Mouse (Mus musculus) small intestine, adult 2 months (tissue): ENCODE measurements around the gene Gm14409. TPM values are rescaled to one million over a fixed set of nuclear protein-coding genes. Genes with fewer than 3 reads are reported as not detected.
"Not testable (repeated sequence)": the region's sequence is repeated elsewhere in the genome, so short reads cannot be mapped to it uniquely, and the experiment has no call there.

Source experiments
- H3K27ac ChIP-seq: fragments of 200-500 bp; 2 replicates; pipeline ENCODE4 v1.5.1; 2012; ENCODE audit warnings: low read depth, low read length, control low read depth, inconsistent platforms; ENCODE audit not compliant: insufficient read depth
- H3K27me3 ChIP-seq: fragments of 200-500 bp; 2 replicates; pipeline ENCODE4 v1.6.1; 2012; ENCODE audit warnings: mild to moderate bottlenecking, moderate library complexity, low read length, inconsistent platforms; ENCODE audit not compliant: control insufficient read depth, insufficient read depth
- H3K36me3 ChIP-seq: fragments of 200-500 bp; 2 replicates; pipeline ENCODE4 v1.6.1; 2012; ENCODE audit warnings: mild to moderate bottlenecking, low read length, control low read depth, inconsistent platforms; ENCODE audit not compliant: control insufficient read depth, insufficient read depth
- H3K4me1 ChIP-seq: fragments of 200-500 bp; 2 replicates; pipeline ENCODE4 v1.6.1; 2012; ENCODE audit warnings: low read length, inconsistent platforms, mixed read lengths; ENCODE audit not compliant: control insufficient read depth, insufficient read depth, insufficient read length
- H3K4me3 ChIP-seq: fragments of 200-500 bp; 2 replicates; pipeline ENCODE4 v1.5.1; 2012; ENCODE audit warnings: low read depth, mild to moderate bottlenecking, control low read depth, inconsistent platforms, low read length, moderate library complexity
- WGBS: fragments of 180-500 bp; shearing (Covaris S2); methylation state at CpG from one replicate; pipeline ENCODE4 v1.1.7; 2018; 5-methylcytosine and 5-hydroxymethylcytosine counted together
- polyA plus RNA-seq: library from polyadenylated mRNA; depleted of rRNA; stranded (reverse); fragments of >200 nt; gene quantifications from 2 replicates; pipeline ENCODE4 v1.2.3, GENCODE M21; 2012; rRNA removed

The Gm14409 gene
- polyA plus RNA-seq, result not detected in 2 replicates

GRCm38 (mm10) chr2:177266936-177267335 is at the start of gene Gm14409:
TSS of gene Gm14409 (minus strand) at chr2:177267036.
- not testable (repeated sequence) for H3K4me3 ChIP-seq, H3K27ac ChIP-seq, H3K27me3 ChIP-seq, H3K36me3 ChIP-seq, H3K4me1 ChIP-seq
- WGBS, result no CpG with 5 or more reads among the region's 2 CpGs

GRCm38 (mm10) chr2:177309627-177310026 is 42.8 kb upstream of the Gm14409 start:
- not testable (repeated sequence) for H3K4me1 ChIP-seq, H3K4me3 ChIP-seq, H3K27ac ChIP-seq, H3K27me3 ChIP-seq, H3K36me3 ChIP-seq
- 79% methylated on average over 4 of the region's 4 CpGs for WGBS

- WGBS, result no CpG with 5 or more reads among the region's 2 CpGs
- not testable (repeated sequence) for H3K36me3 ChIP-seq, H3K27ac ChIP-seq, H3K27me3 ChIP-seq, H3K4me1 ChIP-seq, H3K4me3 ChIP-seq
Observed at GRCm38 (mm10) chr2:177304980-177305379, 38.1 kb upstream of the Gm14409 start.

- H3K36me3 ChIP-seq, H3K27ac ChIP-seq, H3K4me3 ChIP-seq, H3K4me1 ChIP-seq, H3K27me3 ChIP-seq: not testable (repeated sequence)
- WGBS, result 21% methylated on average over 3 of the region's 3 CpGs
Observed at GRCm38 (mm10) chr2:177283701-177284100, 16.9 kb upstream of the Gm14409 start.

- H3K4me1 ChIP-seq, H3K27ac ChIP-seq, H3K4me3 ChIP-seq, H3K27me3 ChIP-seq, H3K36me3 ChIP-seq: not testable (repeated sequence)
- WGBS, result 71% methylated on average over 2 of the region's 2 CpGs
Observed at GRCm38 (mm10) chr2:177277754-177278153, 10.9 kb upstream of the Gm14409 start.

- not testable (repeated sequence) for H3K4me1 ChIP-seq, H3K4me3 ChIP-seq, H3K27ac ChIP-seq, H3K36me3 ChIP-seq, H3K27me3 ChIP-seq
- 74% methylated on average over 2 of the region's 2 CpGs for WGBS
Observed at GRCm38 (mm10) chr2:177272237-177272636, 5.4 kb upstream of the Gm14409 start.

- H3K36me3 ChIP-seq, H3K4me1 ChIP-seq, H3K27me3 ChIP-seq, H3K27ac ChIP-seq, H3K4me3 ChIP-seq: not testable (repeated sequence)
- 78% methylated on average over 2 of the region's 2 CpGs for whole genome bisulfite sequencing
Observed at GRCm38 (mm10) chr2:177247449-177247848, 19.4 kb downstream of the Gm14409 start.

- H3K36me3 ChIP-seq, H3K27me3 ChIP-seq, H3K27ac ChIP-seq, H3K4me1 ChIP-seq, H3K4me3 ChIP-seq: not testable (repeated sequence)
- WGBS, result 59% methylated on average over 2 of the region's 2 CpGs
Observed at GRCm38 (mm10) chr2:177230461-177230860, 36.4 kb downstream of the Gm14409 start.

Other genes with a start within 250 kb of the Gm14409 start
- gene Gm14401, start 192.7 kb downstream of the Gm14409 start, polyA plus RNA-seq, result not detected in 2 replicates
- gene Gm14410, start 60.6 kb downstream of the Gm14409 start, polyA plus RNA-seq, result 0.18 and 0.38 TPM in 2 replicates
- not detected in 2 replicates for gene Gm14412, start 57.3 kb upstream of the Gm14409 start, polyA plus RNA-seq
- gene Gm14418, start 131.3 kb upstream of the Gm14409 start, polyA plus RNA-seq, result 0.42 TPM in 1 of 2 replicates, not detected in the other
- 0.43 and 0.70 TPM in 2 replicates for gene Zfp970, start 197.7 kb upstream of the Gm14409 start, polyA plus RNA-seq
- gene Gm14403, start 231.2 kb upstream of the Gm14409 start, polyA plus RNA-seq, result 0.15 TPM in 1 of 2 replicates, not detected in the other